Mouse (Mus musculus): Measurements from ENCODE around the gene Neil1. TPM values are rescaled to one million over a fixed set of nuclear protein-coding genes. Genes with fewer than 3 reads are reported as not detected.

Gene Neil1
- polyA plus RNA-seq (2014; fragmentation: Illumina TruSeq; extraction: RNeasy Lipid Tissue Mini Kit (QIAGEN cat#74804); ENCODE audit: insufficient read depth, low read depth, low replicate concordance), result 5.2 TPM

GRCm38 (mm10) chr9:57148144-57148878 is at the start of gene Neil1:
Gene Neil1 (minus strand): TSS chr9:57148305.

DNA sequence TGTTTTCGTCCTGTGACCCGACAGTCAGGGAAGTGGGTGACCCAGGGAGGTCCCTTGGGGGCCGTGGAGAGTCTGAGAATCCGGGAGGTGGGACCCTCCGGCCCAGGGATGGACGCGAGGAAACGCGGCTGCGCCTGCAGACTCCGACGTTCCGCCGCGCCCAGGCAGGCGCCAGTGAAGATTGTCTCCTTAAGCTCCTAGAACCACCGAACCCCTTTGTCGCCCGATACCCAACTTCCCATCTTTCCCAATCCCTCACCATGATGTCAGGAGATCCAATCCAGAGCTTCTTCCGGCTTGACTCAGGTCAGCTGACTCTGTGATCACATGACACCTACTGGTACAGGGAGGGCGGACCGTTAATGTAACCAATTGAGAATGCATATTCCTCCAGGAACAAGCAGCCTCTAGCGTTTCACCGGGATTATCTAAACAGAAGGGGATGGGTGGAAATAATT is 9.9 kb upstream of the Neil1 start, which contains the start of gene Commd4:
Gene Commd4, minus strand, starts transcription at position 319 of the 458 bp plus-strand sequence.

GRCm38 (mm10) chr9:57130577-57131433 is 17.3 kb downstream of the Neil1 start, which contains the start of gene Man2c1:
Gene Man2c1 (plus strand): TSS chr9:57130690.

Other genes starting within 250 kb of the Neil1 start
- gene Snx33, start 219.9 kb downstream of the Neil1 start, polyA plus RNA-seq (2014; fragmentation: Illumina TruSeq; extraction: RNeasy Lipid Tissue Mini Kit (QIAGEN cat#74804); ENCODE audit: insufficient read depth, low read depth, low replicate concordance), result 11.3 TPM
- gene Imp3, start 210.8 kb downstream of the Neil1 start, polyA plus RNA-seq (2014; fragmentation: Illumina TruSeq; extraction: RNeasy Lipid Tissue Mini Kit (QIAGEN cat#74804); ENCODE audit: insufficient read depth, low read depth, low replicate concordance), result 99.3 TPM
- 11.3 TPM for gene Snupn, start 197.4 kb downstream of the Neil1 start, polyA plus RNA-seq (2014; fragmentation: Illumina TruSeq; extraction: RNeasy Lipid Tissue Mini Kit (QIAGEN cat#74804); ENCODE audit: insufficient read depth, low read depth, low replicate concordance)
- 15.0 TPM for gene Ptpn9, start 153.4 kb downstream of the Neil1 start, polyA plus RNA-seq (2014; fragmentation: Illumina TruSeq; extraction: RNeasy Lipid Tissue Mini Kit (QIAGEN cat#74804); ENCODE audit: insufficient read depth, low read depth, low replicate concordance)
- gene Sin3a, start 76.3 kb downstream of the Neil1 start, polyA plus RNA-seq (2014; fragmentation: Illumina TruSeq; extraction: RNeasy Lipid Tissue Mini Kit (QIAGEN cat#74804); ENCODE audit: insufficient read depth, low read depth, low replicate concordance), result 13.1 TPM
- 46.6 TPM for gene Man2c1, start 17.6 kb downstream of the Neil1 start, polyA plus RNA-seq (2014; fragmentation: Illumina TruSeq; extraction: RNeasy Lipid Tissue Mini Kit (QIAGEN cat#74804); ENCODE audit: insufficient read depth, low read depth, low replicate concordance)
- gene Commd4, start 10.0 kb upstream of the Neil1 start, polyA plus RNA-seq (2014; fragmentation: Illumina TruSeq; extraction: RNeasy Lipid Tissue Mini Kit (QIAGEN cat#74804); ENCODE audit: insufficient read depth, low read depth, low replicate concordance), result 52.7 TPM
- not detected for gene Trcg1, start 88.3 kb upstream of the Neil1 start, polyA plus RNA-seq (2014; fragmentation: Illumina TruSeq; extraction: RNeasy Lipid Tissue Mini Kit (QIAGEN cat#74804); ENCODE audit: insufficient read depth, low read depth, low replicate concordance)
- gene 1700017B05Rik, start 114.3 kb upstream of the Neil1 start, polyA plus RNA-seq (2014; fragmentation: Illumina TruSeq; extraction: RNeasy Lipid Tissue Mini Kit (QIAGEN cat#74804); ENCODE audit: insufficient read depth, low read depth, low replicate concordance), result 9.8 TPM